Mouse (Mus musculus): Measurements from ENCODE around the gene Nin. TPM values are rescaled to one million over a fixed set of nuclear protein-coding genes. Genes with fewer than 3 reads are reported as not detected.

The Nin gene
- total and polyA plus RNA-seq, 3 experiments, result 4.5 to 17.3 (median 13.7) TPM

DNA sequence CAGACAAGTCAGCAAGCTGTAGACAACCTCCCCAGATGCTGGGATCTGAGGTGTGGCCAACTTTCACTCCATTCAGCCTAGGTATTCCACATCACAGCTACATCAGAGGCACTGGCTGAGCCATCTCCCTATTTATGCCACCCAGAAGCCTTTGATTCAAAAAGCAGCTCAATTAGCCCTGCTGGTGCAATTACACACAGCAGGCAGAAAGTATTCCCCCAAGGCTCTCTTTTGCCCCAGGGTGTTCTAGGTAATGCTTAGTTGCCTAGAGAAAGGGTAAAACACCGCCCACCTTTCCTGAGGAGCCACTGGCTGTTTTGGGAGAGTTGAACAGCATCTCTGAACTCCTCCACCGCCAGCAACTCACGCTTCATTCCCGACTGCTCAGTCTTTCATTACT is 10.3 kb downstream of the Nin start:
- H3K79me2 ChIP-seq (replicated peaks; ENCODE audit: control insufficient read depth, insufficient read depth, low read length), result no peaks in the 10 kb centered on the region; the same call in none of the 2 replicates
- DNase-seq, result no peak
- TF ChIP-seq POLR2A (IDR thresholded peaks at IDR 0.05; ENCODE audit: insufficient read depth, low read depth, low read length) (no peak), CTCF (IDR thresholded peaks at IDR 0.05) (no peak), EP300 (IDR thresholded peaks at IDR 0.05; ENCODE audit: insufficient read depth, low read depth, low read length) (no peak)
- H3K36me3 ChIP-seq (ENCODE audit: control insufficient read depth, insufficient read depth, low read length), result no peaks in the 10 kb centered on the region
- intact Hi-C loops (cut with DNase I), result no loop called here
- 98% methylated on average over 4 of the region's 4 CpGs for WGBS
- H3K4me3 ChIP-seq, result no peak overlapping the region
- no peak overlapping the region for H3K27ac ChIP-seq
- peaks cover 5% of the 10 kb centered on the region for H3K4me1 ChIP-seq (ENCODE audit: control insufficient read depth, insufficient read depth, low read length)
- H3K9ac ChIP-seq (ENCODE audit: low read depth, low read length), result no peak overlapping the region
- H3K27me3 ChIP-seq (ENCODE audit: control insufficient read depth, insufficient read depth, low read length), result no peaks in the 10 kb centered on the region

DNA sequence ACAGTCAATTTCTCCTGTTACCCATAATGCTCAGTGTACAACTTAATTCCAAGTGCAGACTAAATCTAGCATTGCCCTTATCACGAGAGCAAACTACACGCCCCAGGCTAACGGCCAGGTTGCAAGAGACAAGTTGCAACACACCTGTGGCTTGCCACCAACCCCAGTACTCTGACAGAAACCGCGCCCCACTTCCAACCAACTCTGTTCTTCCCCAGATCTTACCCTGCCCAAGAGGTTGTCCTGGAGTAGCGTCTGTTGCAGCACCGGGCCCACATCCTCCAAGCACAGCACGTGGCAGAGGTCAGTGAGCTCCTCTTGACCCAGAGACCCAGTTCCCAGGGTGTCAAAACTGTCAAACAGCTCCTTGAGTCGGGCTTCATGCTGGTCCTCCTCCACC is 11.1 kb downstream of the Nin start:
- Histone ChIP-seq H3K27me3 (ENCODE audit: control insufficient read depth, insufficient read depth, low read length) (0 out of 2 replicates have a peak, but pooled peaks cover 1% of the 10 kb centered on the region), H3K9ac (ENCODE audit: low read depth, low read length) (no peak overlapping the region), H3K4me1 (ENCODE audit: control insufficient read depth, insufficient read depth, low read length) (peaks cover 5% of the 10 kb centered on the region), H3K27ac (no peak overlapping the region), H3K36me3 (ENCODE audit: control insufficient read depth, insufficient read depth, low read length) (no peaks in the 10 kb centered on the region), H3K79me2 (replicated peaks; ENCODE audit: control insufficient read depth, insufficient read depth, low read length) (no peaks in the 10 kb centered on the region; the same call in none of the 2 replicates), H3K4me3 (no peak overlapping the region)
- DNase-seq, result no peak
- intact Hi-C loops (cut with DNase I), result no loop called here
- TF ChIP-seq EP300 (IDR thresholded peaks at IDR 0.05; ENCODE audit: insufficient read depth, low read depth, low read length) (no peak), CTCF (IDR thresholded peaks at IDR 0.05) (no peak), POLR2A (IDR thresholded peaks at IDR 0.05; ENCODE audit: insufficient read depth, low read depth, low read length) (no peak)
- 88% methylated on average over 9 of the region's 9 CpGs for WGBS

DNA sequence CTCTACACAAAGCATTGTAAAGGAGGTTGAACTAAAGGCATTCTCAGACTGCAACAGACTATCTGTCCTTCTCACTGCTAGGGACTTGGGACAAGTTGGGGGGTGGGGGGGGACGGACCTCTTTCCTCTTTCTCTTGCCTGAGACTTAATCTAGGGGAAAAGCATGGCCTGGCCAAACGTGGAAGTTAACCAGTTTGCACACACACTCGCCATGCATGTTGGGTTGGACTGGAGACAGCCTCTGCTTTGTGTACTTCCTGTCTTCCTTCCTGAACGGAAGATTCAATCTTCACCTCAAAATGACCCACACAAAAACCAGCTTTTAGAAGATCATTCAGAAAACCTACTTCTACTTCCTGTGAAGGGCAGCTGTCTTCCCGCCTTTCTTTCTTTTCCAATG is 11.7 kb downstream of the Nin start:
- no peak for DNase-seq
- 57% methylated on average over 5 of the region's 5 CpGs for WGBS
- H3K4me3 ChIP-seq, result no peak overlapping the region
- intact Hi-C loops (cut with DNase I), result no loop called here
- no peaks in the 10 kb centered on the region for H3K36me3 ChIP-seq (ENCODE audit: control insufficient read depth, insufficient read depth, low read length)
- H3K79me2 ChIP-seq (replicated peaks; ENCODE audit: control insufficient read depth, insufficient read depth, low read length), result no peaks in the 10 kb centered on the region; the same call in none of the 2 replicates
- TF ChIP-seq CTCF (IDR thresholded peaks at IDR 0.05), result no peak
- TF ChIP-seq EP300 (IDR thresholded peaks at IDR 0.05; ENCODE audit: insufficient read depth, low read depth, low read length), result no peak
- no peak for TF ChIP-seq POLR2A (IDR thresholded peaks at IDR 0.05; ENCODE audit: insufficient read depth, low read depth, low read length)
- H3K27me3 ChIP-seq (ENCODE audit: control insufficient read depth, insufficient read depth, low read length), result 0 out of 2 replicates have a peak, but pooled peaks cover 1% of the 10 kb centered on the region
- H3K9ac ChIP-seq (ENCODE audit: low read depth, low read length), result no peak overlapping the region
- no peak overlapping the region for H3K27ac ChIP-seq
- peaks cover 2% of the 10 kb centered on the region for H3K4me1 ChIP-seq (ENCODE audit: control insufficient read depth, insufficient read depth, low read length)

DNA sequence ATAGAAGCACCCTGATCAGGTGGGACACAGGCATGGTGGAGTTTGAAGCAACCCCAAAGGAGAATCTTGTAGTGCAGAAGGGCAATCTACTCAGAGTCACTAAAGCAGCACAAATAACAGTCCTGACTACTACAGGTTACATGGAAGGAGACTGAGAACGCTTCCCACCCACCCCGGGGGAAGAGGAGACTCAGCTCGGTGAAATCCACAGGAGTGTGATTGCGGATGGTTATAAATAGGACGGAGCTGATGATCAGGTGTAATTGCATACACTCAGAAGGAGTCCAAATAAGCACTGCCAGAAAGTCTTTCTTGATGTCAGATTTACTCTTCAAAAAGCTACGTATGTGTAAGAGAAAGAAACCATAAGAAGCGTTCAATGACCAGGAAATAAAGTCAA is 15.6 kb downstream of the Nin start:
- intact Hi-C loops (cut with DNase I), result no loop called here
- Histone ChIP-seq H3K27me3 (ENCODE audit: control insufficient read depth, insufficient read depth, low read length) (0 out of 2 replicates have a peak, but pooled peaks cover 1% of the 10 kb centered on the region), H3K9ac (ENCODE audit: low read depth, low read length) (no peak overlapping the region), H3K36me3 (ENCODE audit: control insufficient read depth, insufficient read depth, low read length) (no peaks in the 10 kb centered on the region), H3K79me2 (replicated peaks; ENCODE audit: control insufficient read depth, insufficient read depth, low read length) (peaks cover 1% of the 10 kb centered on the region; the same call in 1 of the 2 replicates), H3K4me3 (no peak overlapping the region), H3K4me1 (ENCODE audit: control insufficient read depth, insufficient read depth, low read length) (peaks cover 1% of the 10 kb centered on the region; the same call in 1 of the 2 replicates), H3K27ac (no peak overlapping the region)
- TF ChIP-seq POLR2A (IDR thresholded peaks at IDR 0.05; ENCODE audit: insufficient read depth, low read depth, low read length) (no peak), CTCF (IDR thresholded peaks at IDR 0.05) (no peak), EP300 (IDR thresholded peaks at IDR 0.05; ENCODE audit: insufficient read depth, low read depth, low read length) (no peak)
- DNase-seq, result no peak
- WGBS, result 69% methylated on average over 7 of the region's 7 CpGs

DNA sequence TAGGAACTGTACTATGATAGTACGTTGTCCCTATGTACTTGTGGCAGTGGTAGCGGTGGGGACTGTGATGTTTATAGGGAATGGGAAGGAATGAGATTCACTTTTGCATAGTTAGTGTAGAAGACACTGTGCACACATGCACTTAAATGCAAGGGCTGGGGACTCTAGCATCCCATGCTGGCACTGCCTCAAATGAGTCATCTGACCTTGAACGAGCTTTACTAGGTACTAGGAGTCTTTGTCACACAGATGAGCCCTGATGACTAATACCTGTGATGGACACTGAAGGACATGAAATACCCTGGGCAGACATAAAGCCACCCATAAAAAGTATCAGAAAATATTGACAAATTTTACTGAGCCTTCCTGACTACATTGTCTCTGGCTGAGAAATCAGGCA is 16.2 kb downstream of the Nin start:
- Histone ChIP-seq H3K4me1 (ENCODE audit: control insufficient read depth, insufficient read depth, low read length) (peaks cover 1% of the 10 kb centered on the region; the same call in 1 of the 2 replicates), H3K27ac (no peak overlapping the region), H3K36me3 (ENCODE audit: control insufficient read depth, insufficient read depth, low read length) (no peaks in the 10 kb centered on the region), H3K4me3 (no peak overlapping the region), H3K27me3 (ENCODE audit: control insufficient read depth, insufficient read depth, low read length) (0 out of 2 replicates have a peak, but pooled peaks cover 1% of the 10 kb centered on the region), H3K79me2 (replicated peaks; ENCODE audit: control insufficient read depth, insufficient read depth, low read length) (peaks cover 1% of the 10 kb centered on the region), H3K9ac (ENCODE audit: low read depth, low read length) (no peak overlapping the region)
- 69% methylated on average over 3 of the region's 3 CpGs for WGBS
- no peak for DNase-seq
- no peak for TF ChIP-seq POLR2A (IDR thresholded peaks at IDR 0.05; ENCODE audit: insufficient read depth, low read depth, low read length)
- TF ChIP-seq EP300 (IDR thresholded peaks at IDR 0.05; ENCODE audit: insufficient read depth, low read depth, low read length), result no peak
- TF ChIP-seq CTCF (IDR thresholded peaks at IDR 0.05), result no peak
- intact Hi-C loops (cut with DNase I), result no loop called here

DNA sequence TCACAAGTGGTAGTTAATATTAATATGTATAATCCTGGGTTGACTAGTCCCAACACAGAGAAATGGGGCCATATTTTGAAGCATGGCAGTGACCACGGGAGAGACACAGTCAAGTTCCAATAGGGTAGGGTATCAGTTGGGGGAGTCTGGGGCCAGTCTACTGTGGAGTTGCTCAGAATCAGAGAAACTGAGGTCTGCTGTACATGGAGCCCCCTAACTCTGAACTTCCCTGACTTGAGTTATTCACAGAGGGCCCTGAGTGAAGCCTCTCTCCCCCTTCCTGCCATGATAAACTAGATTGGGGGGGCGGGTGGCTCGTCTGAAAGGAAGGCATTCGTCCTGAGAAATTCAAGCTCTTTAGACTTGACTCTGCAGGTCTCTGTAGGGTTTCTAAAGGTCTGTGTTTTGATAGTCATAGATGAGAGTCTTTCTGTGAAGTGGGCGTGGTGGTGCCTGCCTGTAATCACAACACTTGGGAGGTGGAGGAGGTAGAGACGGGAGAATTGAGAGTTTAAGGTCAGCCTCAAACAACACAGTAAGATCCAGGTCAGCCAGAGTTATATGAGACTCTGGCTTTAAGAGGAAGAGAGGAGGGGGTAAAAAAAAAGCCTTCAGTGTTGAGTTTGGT is 20.1 kb downstream of the Nin start:
- H3K27ac ChIP-seq, result no peak overlapping the region
- TF ChIP-seq EP300 (IDR thresholded peaks at IDR 0.05; ENCODE audit: insufficient read depth, low read depth, low read length) (no peak), CTCF (IDR thresholded peaks at IDR 0.05) (no peak), POLR2A (IDR thresholded peaks at IDR 0.05; ENCODE audit: insufficient read depth, low read depth, low read length) (no peak)
- no peak overlapping the region for H3K4me3 ChIP-seq
- 0 out of 2 replicates have a peak, but pooled peaks cover 1% of the 10 kb centered on the region for H3K27me3 ChIP-seq (ENCODE audit: control insufficient read depth, insufficient read depth, low read length)
- H3K4me1 ChIP-seq (ENCODE audit: control insufficient read depth, insufficient read depth, low read length), result no peaks in the 10 kb centered on the region
- 74% methylated on average over 6 of the region's 6 CpGs for WGBS
- intact Hi-C loops (cut with DNase I), result no loop called here
- peaks cover 1% of the 10 kb centered on the region for H3K79me2 ChIP-seq (replicated peaks; ENCODE audit: control insufficient read depth, insufficient read depth, low read length)
- H3K9ac ChIP-seq (ENCODE audit: low read depth, low read length), result no peak overlapping the region
- DNase-seq, result no peak
- no peaks in the 10 kb centered on the region for H3K36me3 ChIP-seq (ENCODE audit: control insufficient read depth, insufficient read depth, low read length)

All from heart, adult 2 months (tissue).